Mouse (Mus musculus) ES-E14 (cell line): Measurements from ENCODE around the gene Astn1.

Source experiments
- MAFK ChIP-seq: IDR thresholded peaks from 2 replicates; pipeline ENCODE4 v1.6.1; 2014; ENCODE audit warnings: mild to moderate bottlenecking, low read depth, low read length, inconsistent platforms; ENCODE audit not compliant: insufficient read depth
- ZNF384 ChIP-seq: IDR thresholded peaks from 2 replicates; pipeline ENCODE4 v1.6.1; 2012; ENCODE audit warnings: low read depth, low read length, inconsistent platforms

GRCm38 (mm10) chr1:158509112-158509855 is 147.2 kb downstream of the Astn1 start:
- TF ChIP-seq MAFK (no peak), ZNF384 (no peak)
